Mouse (Mus musculus) kidney, postnatal 25 days (tissue): ENCODE data around the gene Asah2.
"Not testable (repeated sequence)": the region's sequence is repeated elsewhere in the genome, so short reads cannot be mapped to it uniquely, and the experiment has no call there.

Experiments
- DNase-seq, 2 experiments: peaks; one replicate each; pipeline ENCODE4 v3.0.0; 2021; ENCODE audit warnings: mixed read lengths in 2 of 2

Gene Asah2

DNA sequence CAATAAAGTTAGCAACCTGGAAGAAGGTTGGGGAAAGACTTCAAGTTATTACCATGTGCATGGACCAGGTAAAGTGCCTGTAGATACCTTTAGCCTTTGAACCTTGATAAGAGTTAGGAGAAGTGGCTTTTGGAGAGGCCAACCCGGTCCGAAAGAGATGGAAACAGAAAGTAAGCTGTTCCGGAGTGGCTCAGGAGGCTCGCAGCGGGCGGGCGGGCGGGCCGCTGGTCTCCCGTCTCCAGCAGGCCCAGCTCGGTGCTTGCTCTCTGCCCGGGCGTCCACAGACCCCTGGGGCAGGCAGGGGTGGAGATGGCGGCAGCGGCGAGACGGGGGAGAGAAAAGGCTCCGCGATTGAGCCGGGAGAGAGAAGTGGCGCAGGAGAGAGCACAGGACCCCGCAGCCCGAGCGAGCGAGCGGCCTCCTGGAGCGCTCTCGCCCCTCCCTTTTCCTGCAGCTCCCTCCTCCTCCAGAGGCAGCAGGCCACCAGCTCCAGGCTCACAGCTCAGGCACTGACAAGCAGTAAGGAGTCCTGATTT lies at the start of gene Asah2:
TSS of gene Asah2 (minus strand) at position 441 of the 536 bp plus-strand sequence.
- peak; percentile 80 to 91 for DNase-seq

DNA sequence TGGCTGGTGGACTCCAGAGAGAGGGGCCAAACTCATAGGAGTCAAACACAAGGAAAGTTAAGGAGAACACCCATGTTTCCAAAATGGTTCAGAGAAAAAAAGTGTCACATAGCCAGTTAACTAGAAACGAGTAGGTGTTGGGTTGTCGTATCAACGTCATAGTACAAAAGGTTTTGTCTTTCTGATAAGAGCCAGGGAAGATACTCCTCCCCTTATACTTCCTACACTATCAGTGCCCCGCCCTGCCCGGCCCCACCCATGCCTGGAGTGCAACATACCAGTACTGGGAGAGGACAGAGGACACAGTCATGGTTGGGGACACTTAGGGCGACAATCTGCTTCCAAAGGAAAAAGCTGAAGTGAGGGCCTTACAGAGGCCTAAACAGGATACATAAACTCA lies 49.0 kb upstream of the Asah2 start:
- no peak for DNase-seq

DNA sequence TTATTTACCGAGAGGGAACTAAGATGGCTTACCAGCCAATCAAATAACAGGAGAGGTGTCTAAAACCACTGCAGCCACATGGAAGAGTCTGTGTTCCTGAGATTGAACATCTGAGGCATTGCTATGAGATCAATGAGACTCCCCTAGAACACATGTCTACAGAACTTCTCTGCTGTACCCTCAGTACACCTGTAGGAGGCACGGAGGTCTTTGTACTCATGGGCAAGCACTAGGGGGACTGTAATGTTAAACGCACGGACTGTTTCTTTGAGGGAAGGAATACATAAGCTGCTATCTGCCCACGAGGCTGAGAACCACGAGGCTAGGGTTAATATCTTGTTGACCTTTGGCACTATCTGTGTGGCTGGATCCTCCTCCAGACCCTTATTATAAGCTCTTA lies 44.5 kb upstream of the Asah2 start:
- no peak for DNase-seq

DNA sequence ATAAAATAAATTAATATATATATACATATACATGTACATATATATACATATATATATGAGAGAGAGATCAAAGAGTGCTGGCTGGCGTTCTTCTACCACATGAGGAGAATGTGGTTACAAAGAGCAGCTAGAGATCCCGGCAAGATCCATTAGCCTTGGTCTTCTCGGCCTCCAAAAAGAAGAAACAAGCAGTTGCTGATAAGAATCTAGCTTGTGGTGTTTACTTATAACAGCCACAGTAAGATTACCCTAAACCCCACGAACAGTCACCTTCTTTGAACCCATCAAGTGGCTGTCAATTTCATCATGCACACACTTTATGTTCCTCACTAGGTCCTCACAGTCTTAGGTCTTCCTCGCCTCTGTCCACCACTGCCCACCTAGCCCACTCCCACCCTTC lies 40.7 kb upstream of the Asah2 start:
- DNase-seq: no peak

DNA sequence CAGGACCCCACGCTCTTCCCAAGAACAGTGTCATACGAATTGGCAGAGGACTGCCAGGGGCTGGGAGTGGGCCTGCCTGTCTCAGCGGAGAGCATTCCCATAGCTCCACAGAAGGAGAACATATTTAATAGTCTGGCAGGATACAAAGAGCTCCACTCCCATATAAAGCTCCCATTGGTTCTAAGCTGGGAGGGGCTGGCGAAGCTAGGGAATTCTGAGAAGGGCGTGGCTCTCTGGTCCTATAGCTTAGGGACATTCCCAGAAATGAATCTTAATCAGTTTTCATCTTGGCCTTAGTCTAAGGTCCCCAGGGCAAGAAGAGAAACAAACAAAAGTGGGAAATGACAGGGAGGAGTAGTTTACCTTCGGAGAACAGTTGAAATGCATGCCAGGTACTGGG lies 34.4 kb upstream of the Asah2 start:
- DNase-seq: no peak

DNA sequence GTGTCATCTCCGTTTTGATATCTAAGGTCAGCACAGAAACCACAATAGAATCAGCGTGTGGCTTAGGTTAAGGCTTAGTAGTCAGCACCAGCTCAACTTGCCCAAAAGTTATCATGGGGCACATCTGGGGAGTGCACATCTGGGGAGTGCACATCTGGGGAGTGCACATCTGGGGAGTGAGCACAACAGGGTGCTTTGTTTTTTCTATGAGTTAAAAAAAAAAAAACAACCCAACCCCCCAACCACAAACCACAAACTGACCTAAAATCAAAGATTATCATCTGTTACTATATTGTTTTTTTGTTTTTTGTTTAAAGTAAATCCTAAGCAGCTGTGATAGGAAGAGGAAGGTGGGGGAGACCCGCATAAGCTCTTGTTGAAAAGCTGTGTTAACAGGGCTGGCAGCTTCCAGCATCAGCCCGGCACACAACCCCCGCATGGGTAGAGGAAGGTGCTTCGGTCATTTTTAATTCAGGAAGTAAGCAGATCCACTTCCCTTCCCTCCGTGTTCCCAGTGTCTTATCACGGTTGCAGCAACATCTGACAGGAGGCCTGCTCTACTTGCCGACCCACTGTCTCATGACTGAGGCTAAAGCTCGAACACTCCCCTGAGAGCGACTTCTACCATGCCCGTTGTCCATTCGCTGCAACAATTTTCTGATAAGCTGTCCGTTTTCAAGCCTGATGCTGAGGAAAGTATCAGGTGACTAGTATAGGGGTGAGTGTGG lies 30.5 kb upstream of the Asah2 start:
- no peak for DNase-seq

DNA sequence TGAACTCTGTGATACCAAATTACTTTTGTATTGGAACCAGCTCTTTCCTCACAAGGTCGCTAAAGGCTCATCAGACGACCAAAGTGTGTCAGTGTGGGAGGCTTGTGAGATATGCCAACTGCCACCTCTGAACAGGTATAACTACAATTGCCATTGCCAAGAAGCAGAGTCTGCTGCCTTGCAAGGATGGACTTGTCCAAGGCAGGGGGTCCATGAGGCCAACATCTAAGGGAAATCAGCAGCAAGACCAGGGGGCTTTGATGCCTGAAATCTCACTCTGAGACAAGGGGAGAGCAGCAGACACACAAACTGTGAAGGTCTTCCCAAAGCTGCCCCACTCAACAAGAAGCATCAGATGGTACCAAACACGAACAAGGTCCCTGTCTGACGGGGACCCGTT lies 29.9 kb upstream of the Asah2 start:
- no peak for DNase-seq

DNA sequence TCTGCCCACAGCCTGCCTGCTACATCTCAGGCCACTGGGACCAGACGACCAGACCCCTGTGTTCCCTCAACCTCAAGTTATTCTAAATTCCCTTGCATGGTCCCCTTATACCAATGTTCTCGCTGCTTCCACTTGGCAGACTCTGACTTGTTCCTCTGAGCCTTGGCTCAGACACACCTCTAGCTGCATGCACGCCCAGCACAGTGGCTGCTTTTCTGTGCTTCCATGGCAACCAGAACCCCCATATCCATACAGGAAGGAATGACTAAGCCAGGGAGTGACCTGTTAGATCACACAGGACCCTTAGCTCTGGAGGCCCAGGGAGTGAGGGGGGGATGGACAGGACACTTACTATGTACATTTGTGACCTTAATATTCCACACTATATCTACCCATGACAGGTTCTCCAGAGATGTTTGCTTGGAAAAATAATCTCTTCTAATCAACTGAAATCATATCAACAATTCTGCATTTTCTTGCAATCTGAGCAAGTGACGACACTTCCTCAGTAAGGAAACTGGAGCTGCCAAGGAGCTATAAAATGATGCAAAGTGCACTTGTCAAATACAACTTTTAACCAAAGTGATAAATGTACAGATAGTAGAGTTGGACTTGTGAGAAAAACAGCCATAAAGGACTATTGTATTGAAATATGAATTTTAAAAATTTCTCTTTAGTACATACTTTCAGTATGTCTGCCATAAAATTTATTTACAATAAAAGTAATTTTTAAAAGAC lies 29.0 kb upstream of the Asah2 start:
- no peak for DNase-seq

DNA sequence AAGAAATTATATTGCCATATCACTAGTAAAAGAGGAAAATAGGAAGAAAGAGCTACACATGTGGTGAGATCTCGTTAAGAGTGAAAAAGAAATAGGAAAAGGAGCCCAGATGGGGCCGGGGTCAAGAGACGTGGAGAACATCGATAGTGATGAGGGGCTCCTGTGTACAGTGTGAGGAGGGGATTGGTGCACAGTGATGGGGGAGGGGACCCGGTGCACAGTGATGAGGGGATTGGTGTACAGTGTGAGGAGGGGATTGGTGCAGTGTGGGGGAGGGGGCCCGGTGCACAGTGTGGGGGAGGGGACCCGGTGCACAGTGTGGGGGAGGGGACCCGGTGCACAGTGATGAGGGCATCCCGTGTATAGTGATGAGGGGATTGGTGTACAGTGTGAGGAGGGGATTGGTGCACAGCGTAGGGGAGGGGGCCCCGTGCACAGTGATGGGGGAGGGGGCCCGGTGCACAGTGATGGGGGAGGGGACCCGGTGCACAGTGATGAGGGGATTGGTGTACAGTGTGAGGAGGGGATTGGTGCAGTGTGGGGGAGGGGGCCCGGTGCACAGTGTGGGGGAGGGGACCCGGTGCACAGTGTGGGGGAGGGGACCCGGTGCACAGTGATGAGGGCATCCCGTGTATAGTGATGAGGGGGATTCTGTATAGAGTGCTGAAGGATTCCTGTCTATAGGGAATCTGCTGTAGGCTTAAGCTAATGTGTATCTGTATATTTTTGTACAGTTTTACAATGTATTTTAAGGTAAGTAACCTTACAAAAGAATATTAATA lies 23.9 kb upstream of the Asah2 start:
- DNase-seq: not testable (repeated sequence)

DNA sequence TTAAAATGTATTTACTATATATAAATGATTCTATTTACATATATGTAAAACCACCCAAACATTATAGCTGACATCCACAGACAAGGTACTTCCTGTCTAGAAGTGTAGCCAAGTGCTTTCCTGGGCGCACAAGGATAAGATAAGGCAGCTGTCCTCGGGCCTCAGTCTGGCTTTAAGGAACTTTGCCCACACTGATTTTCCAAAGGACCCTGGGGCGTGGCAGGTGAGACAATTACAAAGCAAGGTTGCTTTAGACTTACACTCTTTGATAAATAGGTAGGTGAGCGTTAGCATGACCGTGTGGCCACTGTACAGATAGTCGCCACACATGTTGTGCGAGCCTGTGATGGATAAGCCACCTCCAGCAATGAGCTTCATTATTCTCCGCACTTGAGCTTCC lies 21.3 kb upstream of the Asah2 start:
- DNase-seq: no peak

DNA sequence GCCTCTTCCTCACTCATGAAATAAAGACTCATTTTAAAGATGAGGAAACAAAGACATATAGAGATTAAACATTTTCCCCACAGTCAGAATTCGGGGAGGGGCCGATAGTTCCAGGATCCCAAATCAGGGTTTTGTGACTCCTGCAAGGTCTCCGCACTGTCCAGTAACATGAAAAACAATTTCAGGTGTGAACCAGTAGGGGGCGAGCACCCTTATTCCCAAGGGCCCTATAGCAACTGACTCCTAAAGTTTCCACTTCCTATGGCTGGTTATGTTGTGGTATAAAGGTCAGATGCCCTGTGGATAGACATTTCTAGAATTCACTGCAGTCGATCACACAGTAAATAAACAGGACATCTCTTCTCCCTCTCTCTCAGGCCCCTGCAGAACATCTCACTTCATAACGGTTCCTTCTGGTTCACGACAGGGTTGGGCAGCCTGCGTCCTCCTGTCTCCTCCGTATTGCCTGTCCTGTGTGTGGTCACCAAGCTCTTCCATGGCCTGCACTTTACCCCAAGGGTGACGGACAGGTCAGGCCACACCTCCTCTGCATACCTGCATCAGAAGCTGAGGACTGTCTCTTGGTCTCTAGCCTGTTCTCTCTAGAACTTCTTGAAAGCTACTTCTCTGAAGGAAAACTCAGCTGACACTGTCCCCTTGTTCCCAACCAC lies 19.3 kb upstream of the Asah2 start:
- DNase-seq: peak in 1 of 2 experiments; percentile 25

DNA sequence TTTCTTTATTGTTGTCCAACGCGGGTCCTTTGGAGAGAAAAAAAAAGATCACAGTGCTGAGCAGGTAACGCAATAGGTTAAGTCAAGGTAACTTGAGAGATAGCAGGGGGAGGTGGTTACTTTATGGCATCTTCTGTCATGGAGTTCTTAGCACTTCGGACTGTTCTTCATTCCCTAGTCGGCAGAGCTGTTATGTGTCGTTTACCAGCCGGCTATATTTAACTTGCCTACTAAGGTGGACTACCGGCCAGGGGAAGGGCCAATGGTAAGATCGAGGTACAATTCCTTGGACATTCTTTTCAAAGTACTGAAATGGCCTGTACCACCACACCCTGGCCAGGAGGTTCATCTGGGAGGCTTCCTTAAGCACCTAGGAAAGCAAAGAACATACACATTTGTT lies 16.1 kb upstream of the Asah2 start:
- DNase-seq: no peak

DNA sequence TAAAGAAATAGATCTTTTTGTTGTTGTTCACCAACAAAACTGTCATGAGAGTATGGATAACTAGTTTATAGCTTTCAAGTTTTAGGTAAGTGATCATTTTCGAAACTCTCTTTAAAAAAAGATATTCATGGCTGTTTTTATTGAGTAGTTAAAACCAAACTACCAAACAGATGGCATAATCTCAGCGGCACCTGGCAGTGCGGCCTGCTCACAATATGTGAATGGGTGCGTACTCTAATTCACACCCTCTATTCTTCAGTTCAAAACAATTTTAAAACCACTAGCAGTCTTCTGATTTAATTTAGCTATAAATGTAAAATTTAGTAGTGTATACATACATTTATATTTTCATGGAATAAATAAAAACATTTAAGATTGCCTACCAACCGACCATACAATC lies 15.2 kb upstream of the Asah2 start:
- no peak for DNase-seq

DNA sequence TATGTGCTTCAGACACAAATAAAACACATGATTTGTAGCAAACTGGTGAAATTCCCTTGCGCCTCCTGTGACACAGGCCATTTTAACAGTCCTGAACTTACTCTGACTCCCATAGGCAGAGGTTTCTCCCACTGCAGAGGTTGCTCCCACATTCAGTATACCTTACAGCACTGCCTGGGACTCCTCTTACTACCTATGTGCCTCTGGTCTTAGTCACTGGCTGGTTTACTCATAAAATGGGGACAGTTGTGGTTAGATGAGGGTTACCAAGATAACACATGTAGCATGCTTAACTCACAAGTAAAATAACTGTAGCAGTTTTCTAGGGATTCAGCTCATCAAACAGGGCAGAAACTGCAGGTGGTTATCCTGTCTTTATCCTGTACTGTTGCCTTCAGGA lies 12.8 kb upstream of the Asah2 start:
- DNase-seq: no peak

DNA sequence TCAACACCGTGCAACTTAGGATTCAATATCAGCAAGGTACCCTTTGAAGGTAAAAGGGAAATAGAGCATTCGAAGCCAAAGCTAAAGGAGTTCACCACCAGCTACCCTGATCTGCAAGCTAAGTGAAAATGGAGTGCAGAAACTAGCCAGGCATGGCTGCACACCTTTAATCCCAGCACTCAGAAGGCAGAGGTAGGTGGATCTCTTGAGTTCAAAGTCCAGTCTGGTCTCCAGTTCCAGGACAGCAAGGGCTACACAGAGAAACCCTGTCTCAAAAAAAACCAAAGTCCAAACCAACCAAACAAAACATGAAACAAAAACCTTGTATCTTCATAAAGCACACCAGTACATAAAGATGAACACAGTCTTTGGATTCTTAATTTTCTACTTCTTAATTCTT lies 11.7 kb upstream of the Asah2 start:
- DNase-seq: peak; percentile 49 to 82

DNA sequence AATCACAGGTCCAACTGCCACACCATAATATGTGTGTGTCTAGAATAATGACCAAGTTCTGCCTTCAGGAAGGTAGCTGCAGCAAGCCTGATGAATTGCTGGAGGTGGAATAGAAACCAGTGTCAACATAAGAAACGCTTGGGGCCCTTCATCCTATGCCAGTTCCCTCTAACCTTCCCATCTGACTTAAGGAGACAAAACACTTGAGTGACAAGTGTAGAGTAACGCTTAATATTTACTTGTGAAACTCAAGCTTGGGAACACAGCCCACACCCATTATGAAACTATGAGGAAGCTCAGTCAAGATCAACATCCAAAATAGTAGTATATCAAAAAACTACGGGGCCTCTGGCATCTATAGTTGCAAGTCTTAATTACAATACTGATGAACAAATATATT lies 10.5 kb upstream of the Asah2 start:
- no peak for DNase-seq

DNA sequence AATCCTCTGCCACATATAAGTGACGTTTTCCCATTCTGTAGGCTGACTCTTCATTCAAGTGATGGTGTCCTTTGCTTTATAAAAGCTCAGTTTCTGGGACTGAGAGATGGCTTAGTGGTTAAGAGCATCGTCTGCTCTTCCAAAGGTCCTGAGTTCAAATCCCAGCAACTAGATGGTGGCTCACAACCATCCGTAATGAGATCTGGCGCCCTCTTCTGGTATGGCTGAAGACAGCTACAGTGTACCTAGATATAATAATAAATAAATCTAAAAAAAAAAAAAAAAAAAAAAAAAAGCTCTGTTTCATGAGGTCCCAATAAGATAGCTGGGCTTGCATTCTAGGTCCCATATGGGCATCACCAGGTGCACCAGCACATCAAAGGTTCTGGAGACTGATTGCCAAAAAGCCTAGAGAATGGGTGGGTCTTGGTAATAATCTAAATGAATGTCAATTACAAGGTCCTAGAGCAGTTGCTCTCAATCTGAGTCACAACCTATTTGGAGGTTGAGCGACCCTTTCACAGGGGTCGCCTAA lies 9.5 kb upstream of the Asah2 start:
- no peak for DNase-seq

DNA sequence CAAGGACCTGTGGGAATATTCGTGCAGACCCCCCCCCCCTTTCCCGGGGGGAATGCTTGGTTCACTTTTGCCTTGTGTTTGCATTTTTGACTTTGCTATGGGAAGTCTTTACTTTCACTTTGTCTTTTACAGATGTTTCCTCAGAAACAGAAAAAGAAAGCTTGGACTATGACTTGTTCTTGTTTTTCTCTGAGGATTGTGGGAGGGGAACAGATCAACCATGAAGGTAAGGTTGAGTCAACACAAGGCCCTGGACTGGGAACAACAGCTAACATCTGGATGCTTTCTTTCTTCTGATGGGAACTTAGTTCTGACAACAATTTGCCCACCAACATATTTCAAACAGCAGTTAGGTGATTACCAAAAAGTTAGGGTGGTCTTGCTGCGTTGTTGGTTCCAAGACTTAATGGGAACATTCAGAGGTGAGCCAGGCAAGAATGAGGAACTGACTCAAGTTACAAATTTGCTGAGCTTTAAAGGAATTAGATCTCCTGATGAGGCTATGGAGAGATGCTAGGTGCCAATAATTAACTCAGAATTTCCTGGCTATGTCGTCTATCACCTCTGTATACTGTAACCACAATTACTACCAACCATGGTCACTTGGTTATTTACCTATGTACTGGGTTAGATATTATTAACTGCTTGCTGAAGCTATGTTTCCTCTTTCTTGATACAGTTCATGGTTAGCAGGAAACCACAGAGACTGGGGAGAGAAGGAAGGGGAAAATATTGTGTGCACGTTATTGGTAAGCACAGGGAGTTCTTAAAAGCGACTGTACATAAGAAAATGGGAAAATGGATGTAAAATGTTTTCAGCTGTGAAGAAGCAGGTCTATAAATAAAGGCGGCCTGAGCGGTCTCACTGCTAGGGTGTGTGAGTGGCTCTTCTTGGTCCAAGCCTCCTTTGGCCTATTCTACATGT lies 4.1 kb upstream of the Asah2 start:
- DNase-seq: no peak

DNA sequence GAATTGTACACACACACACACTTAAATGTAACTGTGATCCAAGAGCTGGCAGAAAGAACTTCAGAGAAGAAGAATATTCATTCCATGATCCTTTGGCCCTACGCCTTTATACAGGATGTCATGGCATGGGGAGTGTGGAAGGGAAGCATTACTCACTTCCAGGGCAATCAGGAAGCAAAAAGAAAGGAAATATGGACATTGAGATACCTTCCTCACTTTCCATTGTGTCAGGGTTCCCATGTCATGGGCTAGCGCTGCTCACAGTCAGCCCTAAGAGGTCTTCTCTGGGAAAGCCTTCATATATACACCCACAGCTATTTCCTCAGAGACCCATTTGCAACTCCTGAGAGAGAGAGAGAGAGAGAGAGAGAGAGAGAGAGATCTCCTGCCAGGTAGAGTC lies 1.3 kb downstream of the Asah2 start:
- no peak for DNase-seq

DNA sequence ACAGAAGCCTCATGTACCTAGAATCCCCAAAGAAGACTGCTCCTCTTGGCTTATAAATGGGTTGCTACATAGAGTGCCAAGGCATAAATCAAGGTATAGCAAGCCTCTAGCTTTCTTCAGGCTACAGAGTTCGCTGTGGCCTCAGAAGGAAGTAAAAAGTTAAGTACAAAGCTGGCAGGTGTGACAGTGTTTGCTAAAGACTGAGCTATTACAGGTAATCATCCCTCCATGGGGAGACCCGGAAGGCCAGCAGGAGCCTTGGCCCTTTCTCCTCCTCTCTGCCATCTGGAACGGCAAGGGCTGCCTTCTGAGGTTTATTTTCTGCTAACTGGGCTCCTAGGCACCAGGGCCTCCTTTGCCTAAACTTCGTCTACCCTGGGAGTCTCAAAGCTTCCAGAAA lies 3.8 kb downstream of the Asah2 start:
- DNase-seq: no peak

DNA sequence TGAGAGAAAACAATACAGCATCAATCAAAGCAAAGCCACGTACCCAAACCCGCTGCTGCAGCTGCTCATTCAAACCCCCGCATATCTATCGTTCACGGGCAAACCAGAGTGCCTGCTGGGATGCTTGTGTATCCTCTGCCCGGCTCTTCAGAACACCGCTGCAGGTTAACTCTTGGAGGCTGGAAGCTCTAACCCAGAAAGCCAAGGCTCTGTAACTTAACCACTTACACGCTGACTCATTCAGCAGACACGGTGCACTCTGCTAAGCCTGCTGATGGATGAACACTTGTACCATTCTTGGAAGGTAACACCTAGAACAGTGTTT lies 5.1 kb downstream of the Asah2 start:
- DNase-seq: no peak
